Mouse (Mus musculus): Measurements from ENCODE around the gene Olfr1359. TPM values are rescaled to one million over a fixed set of nuclear protein-coding genes. Genes with fewer than 3 reads are reported as not detected.

Gene Olfr1359
- polyA plus RNA-seq, 1 experiment from 2014 or later = not detected

DNA sequence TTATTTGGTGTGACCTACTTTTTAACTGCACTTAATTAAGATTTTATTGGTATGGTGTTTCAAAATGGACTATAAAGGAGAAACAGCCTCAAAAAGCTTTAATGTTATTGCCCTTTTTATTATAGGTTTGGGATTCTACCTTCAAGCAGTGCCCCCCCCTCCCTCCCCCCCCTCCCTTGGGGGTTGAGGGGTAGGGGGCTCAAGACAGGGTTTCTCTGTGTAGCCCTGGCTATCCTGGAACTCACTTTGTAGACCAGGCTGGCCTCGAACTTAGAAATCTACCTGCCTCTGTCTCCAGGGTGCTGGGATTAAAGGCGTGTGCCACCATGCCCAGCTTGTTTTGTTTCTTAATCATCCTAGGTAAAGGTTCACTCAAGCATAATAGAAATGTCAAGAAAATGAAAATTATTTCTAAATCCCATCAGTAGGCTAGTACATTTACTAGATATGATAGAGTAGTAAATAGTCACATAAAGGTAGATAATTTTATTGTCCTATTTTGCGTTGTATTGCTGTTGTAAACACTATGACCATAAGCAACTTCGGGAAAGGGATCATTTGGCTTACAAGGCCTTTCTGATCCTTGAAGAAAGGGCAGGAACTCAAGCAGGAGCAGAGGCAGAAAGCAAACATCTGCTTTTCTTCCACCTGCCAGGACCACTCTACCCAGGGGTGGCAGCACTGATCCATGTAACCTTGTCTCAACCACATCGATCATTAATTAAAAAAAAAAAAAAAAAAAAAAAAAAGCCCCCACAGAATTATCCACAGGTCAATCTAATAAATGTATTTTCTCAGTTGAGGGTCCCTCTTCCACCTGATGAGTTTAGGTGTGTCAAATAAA, 25.3 kb downstream of the Olfr1359 start:
- no peaks in the 10 kb centered on the region for H3K27me3 ChIP-seq (ENCODE audit: insufficient read depth, low read length)
- peak overlapping the region; percentile 93 for H3K27ac ChIP-seq (ENCODE audit: low read depth)
- peaks cover 4% of the 10 kb centered on the region for H3K4me1 ChIP-seq (ENCODE audit: insufficient read depth)
- H3K9me3 ChIP-seq (ENCODE audit: low read length) = no peaks in the 10 kb centered on the region
- DNase-seq = no peak
- ATAC-seq = no peak
- peak overlapping the region; percentile 43 for H3K4me3 ChIP-seq (ENCODE audit: low read depth, low read length)
- 41% methylated on average over 5 of the region's 5 CpGs for WGBS (ENCODE audit: insufficient replicate concordance)
- peak; percentile 36 for TF ChIP-seq CTCF (IDR thresholded peaks at IDR 0.05; ENCODE audit: low read depth)
- TF ChIP-seq EP300 (IDR thresholded peaks at IDR 0.05; ENCODE audit: low read depth) = no peak
- no peaks in the 10 kb centered on the region for H3K36me3 ChIP-seq (replicated peaks; ENCODE audit: insufficient read depth, low read length)
- H3K4me2 ChIP-seq (ENCODE audit: low read depth, low read length) = peak overlapping the region; percentile 63
- peak overlapping the region; percentile 64 for H3K9ac ChIP-seq (replicated peaks)

DNA sequence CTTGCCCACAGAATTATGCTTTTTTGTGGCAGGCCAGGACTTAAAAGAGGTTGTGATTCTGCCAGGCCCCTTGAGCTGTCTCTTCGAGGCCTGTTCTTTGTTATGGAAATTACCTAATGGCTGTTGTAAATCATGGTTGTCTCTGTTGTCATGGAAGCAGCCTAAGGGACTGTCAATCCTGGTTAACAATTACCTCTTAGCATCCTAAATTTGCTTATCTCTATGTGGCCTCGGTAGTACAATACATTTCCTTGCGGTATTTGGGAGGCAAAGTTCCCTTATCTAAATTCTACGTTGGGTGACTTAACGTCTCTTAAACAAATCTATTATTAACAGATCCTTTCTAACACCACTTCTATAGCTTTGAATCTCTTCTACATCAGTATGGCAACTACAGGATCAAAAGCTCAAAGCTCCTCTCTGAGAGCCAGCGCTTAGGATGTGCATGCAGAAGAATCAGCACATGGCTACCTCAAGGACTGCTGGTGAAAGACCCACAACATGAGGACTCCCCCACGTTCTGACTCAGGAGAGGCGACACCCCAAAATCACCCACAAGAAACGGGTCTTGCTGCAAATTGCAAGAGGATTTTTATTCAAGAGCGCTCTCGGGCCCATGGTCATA, 30.1 kb downstream of the Olfr1359 start:
- Histone ChIP-seq H3K9ac (replicated peaks) (no peak overlapping the region), H3K27ac (ENCODE audit: low read depth) (no peak overlapping the region), H3K4me1 (ENCODE audit: insufficient read depth) (no peaks in the 10 kb centered on the region), H3K9me3 (ENCODE audit: low read length) (no peaks in the 10 kb centered on the region), H3K27me3 (ENCODE audit: insufficient read depth, low read length) (no peaks in the 10 kb centered on the region), H3K4me3 (ENCODE audit: low read depth, low read length) (no peak overlapping the region), H3K36me3 (replicated peaks; ENCODE audit: insufficient read depth, low read length) (no peaks in the 10 kb centered on the region), H3K4me2 (ENCODE audit: low read depth, low read length) (no peak overlapping the region)
- no peak for TF ChIP-seq CTCF (IDR thresholded peaks at IDR 0.05; ENCODE audit: low read depth)
- no peak for TF ChIP-seq EP300 (IDR thresholded peaks at IDR 0.05; ENCODE audit: low read depth)
- no peak for ATAC-seq
- no peak for DNase-seq
- 48% methylated on average over 11 of the region's 11 CpGs for WGBS (ENCODE audit: insufficient replicate concordance)

DNA sequence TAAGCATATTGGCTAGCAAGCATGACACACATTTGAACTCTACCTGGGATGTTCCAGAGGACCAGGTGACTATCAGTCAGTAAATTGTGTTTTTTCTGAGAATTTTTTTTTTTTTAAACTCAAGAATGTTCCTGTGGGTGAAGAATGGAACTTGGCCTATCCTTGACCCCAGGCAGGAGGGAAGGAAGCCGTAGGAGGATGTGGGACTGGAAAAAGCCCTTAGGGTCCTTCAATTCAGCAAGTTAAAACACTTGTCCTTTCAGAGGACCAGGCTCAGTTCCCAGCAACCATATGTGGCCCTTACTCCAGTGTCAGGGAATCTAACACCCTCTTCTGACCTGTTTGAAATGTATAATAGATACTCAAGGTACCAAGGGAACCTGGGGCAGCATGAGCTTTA, 31.6 kb downstream of the Olfr1359 start:
- Histone ChIP-seq H3K27ac (ENCODE audit: low read depth) (no peak overlapping the region), H3K36me3 (replicated peaks; ENCODE audit: insufficient read depth, low read length) (no peaks in the 10 kb centered on the region), H3K4me1 (ENCODE audit: insufficient read depth) (no peaks in the 10 kb centered on the region), H3K9me3 (ENCODE audit: low read length) (no peaks in the 10 kb centered on the region), H3K9ac (replicated peaks) (no peak overlapping the region), H3K27me3 (ENCODE audit: insufficient read depth, low read length) (no peaks in the 10 kb centered on the region), H3K4me2 (ENCODE audit: low read depth, low read length) (no peak overlapping the region), H3K4me3 (ENCODE audit: low read depth, low read length) (no peak overlapping the region)
- no peak for DNase-seq
- 57% methylated on average over 1 of the region's 1 CpGs for WGBS (ENCODE audit: insufficient replicate concordance)
- no peak for ATAC-seq
- no peak for TF ChIP-seq CTCF (IDR thresholded peaks at IDR 0.05; ENCODE audit: low read depth)
- TF ChIP-seq EP300 (IDR thresholded peaks at IDR 0.05; ENCODE audit: low read depth) = no peak

DNA sequence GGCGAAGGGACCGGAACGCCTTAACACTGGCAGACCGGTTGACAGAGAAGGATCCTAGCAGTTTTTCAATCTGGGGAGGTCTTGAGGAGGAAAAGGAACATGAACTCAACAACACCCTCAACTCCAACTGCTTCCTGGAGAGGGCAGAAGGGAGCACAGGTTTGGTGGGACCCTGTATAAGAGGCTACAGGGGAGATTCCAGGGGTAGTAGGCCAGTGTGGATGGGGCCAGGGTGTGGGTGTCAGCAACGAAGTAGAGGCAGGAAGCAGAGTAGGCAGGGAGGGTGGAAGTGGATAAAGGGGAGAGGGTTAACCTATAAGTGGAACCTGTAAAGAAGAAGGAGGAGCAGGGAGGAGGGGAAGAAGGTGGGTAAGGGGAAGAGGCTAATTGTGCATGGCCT, 35.6 kb downstream of the Olfr1359 start:
- Histone ChIP-seq H3K4me1 (ENCODE audit: insufficient read depth) (peaks cover 6% of the 10 kb centered on the region; the same call in 1 of the 2 replicates), H3K4me3 (ENCODE audit: low read depth, low read length) (no peak overlapping the region), H3K27ac (ENCODE audit: low read depth) (no peak overlapping the region), H3K36me3 (replicated peaks; ENCODE audit: insufficient read depth, low read length) (no peaks in the 10 kb centered on the region), H3K9ac (replicated peaks) (no peak overlapping the region), H3K27me3 (ENCODE audit: insufficient read depth, low read length) (no peaks in the 10 kb centered on the region), H3K4me2 (ENCODE audit: low read depth, low read length) (no peak overlapping the region), H3K9me3 (ENCODE audit: low read length) (no peaks in the 10 kb centered on the region)
- TF ChIP-seq CTCF (IDR thresholded peaks at IDR 0.05; ENCODE audit: low read depth) (peak; percentile 25; the same call in 1 of the 2 replicates), EP300 (IDR thresholded peaks at IDR 0.05; ENCODE audit: low read depth) (no peak)
- DNase-seq (no peak), ATAC-seq (no peak)
- 78% methylated on average over 5 of the region's 5 CpGs for WGBS (ENCODE audit: insufficient replicate concordance)

DNA sequence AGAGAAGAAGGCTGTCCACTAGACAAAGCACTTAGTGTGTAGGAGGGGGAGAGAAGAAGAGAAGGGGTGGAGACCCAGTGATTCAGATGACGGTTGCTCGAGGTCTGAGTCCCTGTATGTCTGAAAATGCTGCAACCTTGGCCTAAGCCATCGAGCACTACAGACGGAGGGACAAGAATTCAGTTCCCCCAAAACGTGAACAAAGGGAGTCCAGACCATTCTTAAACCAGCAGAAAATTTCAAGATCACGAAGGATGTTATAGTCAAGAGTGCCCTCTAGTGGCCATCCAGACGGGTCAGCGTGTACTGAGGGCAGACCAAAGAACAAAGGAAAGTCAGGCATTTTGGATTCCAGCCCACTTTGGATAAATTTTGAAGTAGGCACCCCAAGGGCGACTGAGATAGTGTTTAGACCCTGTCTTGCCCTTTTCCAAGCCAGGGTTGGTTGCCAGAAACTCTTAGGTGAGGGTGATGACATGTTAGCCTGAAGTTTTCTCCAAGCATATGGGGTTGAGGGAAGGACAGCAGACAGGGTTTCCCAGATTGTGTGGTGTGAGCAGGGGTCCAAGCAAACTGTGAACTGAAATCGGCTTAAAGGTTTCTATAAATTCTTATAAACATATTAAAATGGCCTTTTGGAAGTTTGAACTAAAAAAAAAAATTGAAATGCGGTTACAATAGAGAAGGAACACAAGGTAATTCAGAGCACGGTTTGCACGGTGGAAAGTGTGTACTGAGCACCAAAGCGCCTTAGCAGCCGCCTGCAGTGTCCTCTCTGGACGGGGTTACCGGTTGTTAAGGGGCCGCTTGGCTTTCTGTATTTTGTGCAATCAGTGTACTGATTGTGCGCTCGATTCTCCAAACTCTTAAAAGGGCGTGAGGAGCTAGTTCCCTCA, 36.3 kb downstream of the Olfr1359 start:
- H3K27me3 ChIP-seq (ENCODE audit: insufficient read depth, low read length) = no peaks in the 10 kb centered on the region
- DNase-seq (peak; percentile 78), ATAC-seq (peak; percentile 69)
- TF ChIP-seq CTCF (IDR thresholded peaks at IDR 0.05; ENCODE audit: low read depth) (peak; percentile 95), EP300 (IDR thresholded peaks at IDR 0.05; ENCODE audit: low read depth) (no peak)
- no peaks in the 10 kb centered on the region for H3K36me3 ChIP-seq (replicated peaks; ENCODE audit: insufficient read depth, low read length)
- H3K27ac ChIP-seq (ENCODE audit: low read depth) = peak overlapping the region; percentile 90
- WGBS (ENCODE audit: insufficient replicate concordance) = under 1% methylated on average over 21 of the region's 21 CpGs
- peak overlapping the region; percentile 74 for H3K9ac ChIP-seq (replicated peaks)
- peak overlapping the region; percentile 53 for H3K4me3 ChIP-seq (ENCODE audit: low read depth, low read length)
- H3K4me2 ChIP-seq (ENCODE audit: low read depth, low read length) = peak overlapping the region; percentile 76
- no peaks in the 10 kb centered on the region for H3K9me3 ChIP-seq (ENCODE audit: low read length)
- H3K4me1 ChIP-seq (ENCODE audit: insufficient read depth) = peaks cover 6% of the 10 kb centered on the region; the same call in 1 of the 2 replicates

Data from liver, postnatal 0 days (tissue).